Mouse (Mus musculus): ENCODE data around the gene Tmprss6.

Gene Tmprss6

GRCm38 (mm10) chr15:78482518-78482917 lies 14.1 kb upstream of the Tmprss6 start:
- no peak for DNase-seq (ENCODE audit: low spot score in 2 of 2)

DNA sequence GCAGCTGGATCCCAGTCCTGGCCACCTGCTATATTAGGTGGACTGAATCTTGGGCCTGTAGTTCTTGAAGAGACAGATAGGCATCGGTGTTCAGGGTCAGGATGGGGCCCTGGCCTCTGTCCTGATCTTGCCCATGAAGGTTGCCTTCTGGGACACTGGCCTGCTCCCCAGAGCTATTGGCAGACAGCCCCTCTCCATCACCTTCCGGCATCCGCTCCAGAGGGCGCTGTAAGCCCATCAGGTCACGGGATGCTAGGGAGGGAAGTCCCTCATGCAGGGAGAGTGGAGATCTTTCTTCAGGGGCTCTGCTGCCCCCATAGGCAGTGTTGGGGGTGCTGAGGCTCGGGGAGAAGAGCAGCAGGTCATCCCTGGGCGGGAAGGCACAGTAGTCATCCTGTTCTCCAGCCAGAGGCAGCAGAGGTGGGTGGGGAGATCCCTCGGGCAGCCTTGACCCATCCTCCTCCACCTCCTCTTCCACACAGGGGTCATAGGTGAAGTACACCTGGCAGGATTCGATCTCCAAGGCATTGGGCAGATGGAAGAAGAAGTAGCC lies 13.1 kb upstream of the Tmprss6 start:
- DNase-seq (ENCODE audit: low spot score in 2 of 2) = peak in 1 of 2 experiments; percentile 16

- DNase-seq (ENCODE audit: low spot score in 2 of 2) = peak; percentile 25 to 26
These were observed 12.6 kb upstream of the Tmprss6 start for GRCm38 (mm10) chr15:78480991-78481390.

GRCm38 (mm10) chr15:78480111-78480510 lies 11.7 kb upstream of the Tmprss6 start:
- no peak for DNase-seq (ENCODE audit: low spot score in 2 of 2)

DNA sequence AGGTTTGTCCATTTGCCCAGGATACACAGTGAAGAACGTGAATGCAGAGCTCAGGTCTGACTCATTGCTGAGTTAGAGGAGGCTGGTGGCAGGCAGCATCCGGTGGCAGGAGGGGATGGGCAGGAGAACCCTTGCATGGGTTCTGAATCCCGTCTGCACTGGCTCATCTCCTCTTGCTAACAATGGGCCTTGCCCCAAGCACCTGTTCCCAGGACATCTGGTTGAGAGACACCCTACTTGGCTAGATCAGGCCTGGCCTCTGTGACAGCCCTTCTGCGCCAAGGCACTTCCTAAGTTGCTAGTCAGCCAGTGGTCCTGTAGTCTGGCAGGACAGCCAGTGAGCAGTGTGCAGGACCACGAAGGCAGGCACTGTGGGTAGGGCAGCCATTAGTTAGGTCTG lies 11.0 kb upstream of the Tmprss6 start:
- peak in 1 of 2 experiments; percentile 15 for DNase-seq (ENCODE audit: low spot score in 2 of 2)

- no peak for DNase-seq (ENCODE audit: low spot score in 2 of 2)
These were observed 9.6 kb upstream of the Tmprss6 start for GRCm38 (mm10) chr15:78478073-78478472.

DNA sequence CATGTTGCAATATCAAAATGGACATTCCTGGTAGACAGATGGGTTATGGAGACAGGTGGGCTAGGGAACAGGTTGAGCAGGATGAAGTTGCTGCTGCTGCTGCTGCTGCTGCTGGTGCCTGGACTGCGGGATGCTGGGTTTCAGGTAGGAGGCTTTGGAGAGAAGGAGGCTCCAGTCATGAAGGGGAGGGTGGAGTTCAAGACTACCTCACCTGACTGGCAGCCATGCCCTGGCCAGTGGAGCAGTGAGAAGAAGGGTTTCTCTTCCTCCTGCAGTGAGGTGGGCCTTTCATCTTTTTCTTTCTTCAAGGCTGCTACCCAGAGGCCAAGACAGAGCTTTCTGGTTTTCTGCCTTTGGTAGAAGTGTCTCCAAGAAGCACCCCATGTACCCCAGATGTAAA lies 8.4 kb upstream of the Tmprss6 start:
- DNase-seq (ENCODE audit: low spot score in 2 of 2) = no peak

DNA sequence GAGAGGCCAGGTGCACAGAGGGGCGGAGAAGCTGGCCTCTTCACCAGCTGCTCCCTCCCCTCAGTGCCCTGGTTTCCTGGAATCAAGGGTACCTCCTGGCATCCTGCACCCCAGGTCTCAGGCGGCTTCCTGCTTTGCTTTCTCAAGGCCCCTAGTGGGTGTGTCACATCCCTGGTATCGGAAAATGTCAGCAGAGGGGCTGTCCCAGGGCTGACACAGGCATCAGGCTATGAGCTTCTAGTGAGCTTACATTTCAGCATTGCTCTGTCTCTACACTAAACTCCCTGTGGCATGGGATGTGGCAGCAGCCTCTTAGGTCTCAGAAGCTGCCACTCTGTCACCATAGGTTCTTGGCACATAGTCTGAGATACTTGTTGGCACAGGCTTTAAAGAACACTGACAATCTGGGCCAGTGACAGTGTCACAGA lies 7.2 kb upstream of the Tmprss6 start:
- DNase-seq (ENCODE audit: low spot score in 2 of 2) = no peak

DNA sequence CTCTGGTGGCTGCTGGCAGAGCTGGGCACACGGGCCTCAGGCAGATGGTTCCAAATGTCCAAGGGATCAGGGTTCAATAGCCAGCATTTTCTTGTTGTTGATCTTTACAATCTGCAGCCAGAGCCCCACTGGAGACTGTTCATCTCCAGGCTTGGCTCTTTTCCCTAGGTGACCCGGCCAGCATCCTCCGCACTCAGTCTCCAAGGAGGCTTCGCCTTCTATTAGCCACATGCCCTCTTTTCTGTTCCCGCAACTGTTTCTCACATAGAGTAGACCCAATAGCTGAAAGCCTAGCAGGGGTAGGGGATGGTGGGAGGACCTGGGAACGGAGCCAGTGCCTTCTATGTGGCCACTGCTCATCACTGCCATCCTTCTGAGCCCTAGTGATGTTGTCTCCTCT lies 5.0 kb upstream of the Tmprss6 start:
- DNase-seq (ENCODE audit: low spot score in 2 of 2) = no peak

- no peak for DNase-seq (ENCODE audit: low spot score in 2 of 2)
These were observed 3.5 kb upstream of the Tmprss6 start for GRCm38 (mm10) chr15:78471902-78472301.

DNA sequence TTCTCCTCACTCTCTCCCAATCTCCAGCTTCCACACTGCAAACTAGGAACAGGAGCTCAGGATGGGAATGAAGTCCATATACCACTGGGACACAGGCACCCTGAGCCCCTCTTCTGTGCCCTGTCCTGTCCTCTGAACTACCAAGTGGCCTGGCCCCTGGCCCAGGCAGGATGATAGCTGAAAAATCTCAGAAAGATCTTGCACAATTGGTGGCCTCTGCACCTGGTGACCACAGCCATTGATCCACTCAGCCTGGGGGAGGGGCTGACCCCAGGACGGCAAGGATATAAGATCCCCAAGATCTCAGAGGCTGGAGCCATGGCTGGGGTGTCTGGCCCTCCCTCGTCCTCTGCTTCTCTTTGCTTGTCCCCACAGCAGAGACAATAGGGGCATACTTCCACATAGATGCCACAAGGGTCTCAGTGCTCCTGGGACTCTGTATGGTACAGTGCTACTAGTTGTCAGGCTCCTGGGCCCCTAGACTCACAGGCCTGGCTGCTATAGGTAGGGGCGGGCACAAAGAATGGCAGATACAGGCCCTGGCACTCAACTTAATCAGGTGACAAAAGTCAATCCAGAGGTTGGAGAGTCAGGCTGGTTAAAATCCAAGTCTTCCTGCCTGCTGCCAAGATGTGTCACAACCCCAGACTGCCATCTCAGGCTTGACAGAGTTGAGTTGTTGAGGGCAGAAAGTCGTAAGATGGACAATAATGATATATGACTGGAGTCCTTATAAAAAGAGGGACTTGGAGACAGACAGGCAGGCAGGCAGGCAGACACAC lies 2.3 kb upstream of the Tmprss6 start:
- DNase-seq (ENCODE audit: low spot score in 2 of 2) = no peak

GRCm38 (mm10) chr15:78467570-78467969 lies 864 bp downstream of the Tmprss6 start:
- no peak for DNase-seq (ENCODE audit: low spot score in 2 of 2)

GRCm38 (mm10) chr15:78466809-78467208 lies 1.6 kb downstream of the Tmprss6 start:
- DNase-seq (ENCODE audit: low spot score in 2 of 2) = no peak

- no peak for DNase-seq (ENCODE audit: low spot score in 2 of 2)
These were observed 5.5 kb downstream of the Tmprss6 start for GRCm38 (mm10) chr15:78462981-78463380.

DNA sequence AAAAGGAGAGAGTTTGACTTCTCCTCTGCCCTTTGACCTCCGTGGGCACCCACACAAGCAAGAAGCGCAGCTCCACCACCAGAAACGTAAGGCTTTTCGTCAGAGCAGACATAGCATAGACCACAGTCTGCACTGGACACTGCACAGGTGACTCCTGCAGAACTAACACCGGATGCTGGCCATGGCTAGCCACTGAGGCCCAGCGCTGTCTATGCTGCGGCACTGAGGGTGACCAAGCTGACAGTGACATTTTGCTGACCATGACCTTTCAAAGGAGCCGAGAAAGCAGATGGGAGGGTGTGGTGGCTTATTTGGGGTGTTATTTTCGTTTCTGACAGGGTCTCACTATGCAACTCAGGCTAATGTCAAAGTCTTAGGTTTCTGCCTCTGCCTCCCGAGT lies 11.2 kb downstream of the Tmprss6 start:
- DNase-seq (ENCODE audit: low spot score in 2 of 2) = no peak

DNA sequence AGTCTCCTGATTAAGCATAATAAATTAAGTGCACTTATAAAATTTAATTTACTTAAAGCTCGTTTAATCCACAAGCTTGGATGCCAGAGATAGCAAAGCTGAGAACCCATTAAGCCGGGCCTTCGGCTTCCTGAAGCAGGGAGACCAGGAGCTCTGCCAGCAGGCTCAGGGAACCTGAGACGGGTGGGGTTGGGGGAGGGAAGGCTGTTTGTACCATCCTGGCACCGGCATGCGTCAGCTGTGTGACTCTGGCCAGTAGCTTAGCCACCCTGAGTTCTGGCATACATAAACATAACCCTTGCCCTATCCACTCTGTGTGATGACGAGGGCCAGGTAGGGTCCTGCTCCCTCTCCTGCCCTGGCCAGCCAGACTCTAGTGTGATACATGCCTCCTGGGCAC lies 12.4 kb downstream of the Tmprss6 start:
- no peak for DNase-seq (ENCODE audit: low spot score in 2 of 2)

DNA sequence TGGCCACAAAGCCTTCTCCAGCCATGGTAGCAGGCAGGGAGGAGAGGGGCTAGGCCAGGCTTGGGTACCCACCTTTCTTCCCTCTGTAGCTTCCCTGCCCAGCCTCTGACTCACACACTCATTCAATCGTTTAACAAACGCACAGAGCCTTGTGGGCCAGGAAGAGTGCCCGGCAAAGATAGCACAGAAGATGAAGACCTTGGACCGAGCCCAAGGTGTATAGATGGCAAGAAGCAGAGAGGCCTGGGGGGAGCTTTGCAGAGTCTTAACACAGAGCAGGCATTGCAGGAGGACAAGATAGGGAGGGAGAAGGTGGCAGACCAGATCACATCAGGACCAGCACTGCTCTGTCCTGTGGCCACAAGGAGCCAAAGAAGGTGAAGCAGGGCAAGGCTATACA lies 13.3 kb downstream of the Tmprss6 start:
- no peak for DNase-seq (ENCODE audit: low spot score in 2 of 2)

GRCm38 (mm10) chr15:78452929-78453328 lies 15.5 kb downstream of the Tmprss6 start:
- no peak for DNase-seq (ENCODE audit: low spot score in 2 of 2)

DNA sequence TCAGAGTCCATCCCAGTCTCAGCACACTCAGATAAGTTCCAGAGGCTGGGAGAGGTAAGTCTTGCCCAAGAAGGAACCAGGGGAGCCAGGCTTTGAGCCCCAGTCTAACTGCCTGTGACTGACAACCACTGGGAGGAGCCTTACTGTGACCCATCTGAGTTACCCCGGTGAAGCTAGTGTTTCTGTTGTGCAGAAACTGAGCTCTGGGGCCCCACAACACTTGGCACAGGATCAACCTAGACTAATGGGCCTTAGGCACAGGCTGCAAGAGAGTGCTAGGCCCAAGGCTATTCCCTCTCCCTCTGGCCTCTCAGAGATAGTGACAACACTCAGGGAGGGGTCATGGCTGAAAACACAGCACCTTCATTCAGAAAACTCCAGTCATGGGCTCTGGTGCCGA lies 17.2 kb downstream of the Tmprss6 start:
- no peak for DNase-seq (ENCODE audit: low spot score in 2 of 2)

- DNase-seq (ENCODE audit: low spot score in 2 of 2) = no peak
These were observed 18.0 kb downstream of the Tmprss6 start for GRCm38 (mm10) chr15:78450419-78450768.

DNA sequence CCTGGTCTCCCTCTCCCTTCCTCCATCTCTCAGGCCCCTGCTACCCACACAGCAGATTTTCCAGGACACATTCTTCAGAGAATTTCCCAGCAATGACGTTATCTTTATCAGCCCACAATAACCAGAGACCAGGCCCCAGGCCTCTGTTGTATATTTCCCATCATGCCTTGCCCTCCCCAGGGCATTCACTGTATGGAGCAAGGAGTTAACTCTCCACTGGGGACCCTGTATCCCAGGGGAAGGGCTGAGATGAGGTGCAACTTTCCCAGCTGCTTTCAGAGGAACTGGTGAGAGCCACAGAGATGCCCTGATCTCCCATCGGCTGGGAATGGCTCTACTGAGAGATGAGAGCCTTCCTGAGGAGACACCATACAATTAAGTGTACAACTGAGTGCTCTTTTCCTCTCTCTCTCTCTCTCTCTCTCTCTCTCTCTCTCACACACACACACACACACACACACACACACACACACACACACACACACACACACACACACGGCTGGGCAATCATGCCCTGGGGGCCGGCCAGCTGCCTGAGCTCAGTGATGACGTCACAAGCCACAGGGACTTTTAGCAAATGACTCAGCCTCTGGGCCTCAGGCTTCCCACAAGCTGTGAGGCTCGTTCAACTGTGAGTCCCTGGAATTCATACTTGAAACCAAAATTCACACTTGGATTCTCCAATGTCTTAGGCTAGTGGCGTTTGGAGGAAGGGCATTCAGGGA lies 18.6 kb downstream of the Tmprss6 start:
- DNase-seq (ENCODE audit: low spot score in 2 of 2) = peak in 1 of 2 experiments; percentile 39

GRCm38 (mm10) chr15:78449131-78449530 lies 19.3 kb downstream of the Tmprss6 start:
- no peak for DNase-seq (ENCODE audit: low spot score in 2 of 2)
